Mouse (Mus musculus): ENCODE measurements at regions not wholly inside any gene's neighbourhood (a gene's known extent, or its start where the extent isn't known, plus 50 kb on each side); places are given as distances from the start of the nearest gene placed in this dataset.

- Histone ChIP-seq H3K9me3 (ENCODE audit: control insufficient read depth, low read length) (no peaks in the 10 kb centered on the region), H3K27ac (ENCODE audit: low read depth, low read length) (no peak overlapping the region), H3K27me3 (ENCODE audit: control insufficient read depth, insufficient read depth, low read length) (no peaks in the 10 kb centered on the region; the same call in 1 of the 2 replicates), H3K4me1 (ENCODE audit: control insufficient read depth, insufficient read depth, low read length) (peaks cover 20% of the 10 kb centered on the region), H3K36me3 (ENCODE audit: control insufficient read depth, insufficient read depth, low read length) (no peaks in the 10 kb centered on the region), H3K4me2 (no peak overlapping the region), H3K9ac (ENCODE audit: low read length) (no peak overlapping the region), H3K4me3 (ENCODE audit: low read depth, low read length) (no peak overlapping the region)
- ATAC-seq (ENCODE audit: low FRiP score): no peak
- no peak for DNase-seq (ENCODE audit: low spot score, missing footprints)
- 94% methylated on average over 6 of the region's 6 CpGs for WGBS
Observed at GRCm38 (mm10) chr1:190531224-190531623, 360.7 kb upstream of the Prox1 start.

- WGBS: 79% methylated on average over 3 of the region's 3 CpGs
- Histone ChIP-seq H3K27me3 (ENCODE audit: control insufficient read depth, insufficient read depth, low read length) (no peaks in the 10 kb centered on the region), H3K27ac (ENCODE audit: low read depth, low read length) (no peak overlapping the region), H3K9me3 (ENCODE audit: control insufficient read depth, low read length) (no peaks in the 10 kb centered on the region), H3K4me2 (no peak overlapping the region), H3K4me1 (ENCODE audit: control insufficient read depth, insufficient read depth, low read length) (peaks cover 20% of the 10 kb centered on the region), H3K36me3 (ENCODE audit: control insufficient read depth, insufficient read depth, low read length) (no peaks in the 10 kb centered on the region), H3K9ac (ENCODE audit: low read length) (no peak overlapping the region), H3K4me3 (ENCODE audit: low read depth, low read length) (no peak overlapping the region)
- ATAC-seq (ENCODE audit: low FRiP score) (no peak), DNase-seq (ENCODE audit: low spot score, missing footprints) (no peak)
Observed at GRCm38 (mm10) chr1:190530079-190530478, 359.6 kb upstream of the Prox1 start.

- no peaks in the 10 kb centered on the region for H3K9me3 ChIP-seq (ENCODE audit: control insufficient read depth, low read length)
- H3K9ac ChIP-seq (ENCODE audit: low read length): no peak overlapping the region
- no peak overlapping the region for H3K4me3 ChIP-seq (ENCODE audit: low read depth, low read length)
- no peak overlapping the region for H3K4me2 ChIP-seq
- no peak for DNase-seq (ENCODE audit: low spot score, missing footprints)
- no peak for ATAC-seq (ENCODE audit: low FRiP score)
- H3K36me3 ChIP-seq (ENCODE audit: control insufficient read depth, insufficient read depth, low read length): no peaks in the 10 kb centered on the region
- 84% methylated on average over 7 of the region's 7 CpGs for whole genome bisulfite sequencing
- no peaks in the 10 kb centered on the region for H3K27me3 ChIP-seq (ENCODE audit: control insufficient read depth, insufficient read depth, low read length)
- no peak overlapping the region for H3K27ac ChIP-seq (ENCODE audit: low read depth, low read length)
- H3K4me1 ChIP-seq (ENCODE audit: control insufficient read depth, insufficient read depth, low read length): 0 out of 2 replicates have a peak, but pooled peaks cover 3% of the 10 kb centered on the region
Observed at GRCm38 (mm10) chr1:190527545-190528137, 357.1 kb upstream of the Prox1 start.

- Histone ChIP-seq H3K9me3 (ENCODE audit: control insufficient read depth, low read length) (no peaks in the 10 kb centered on the region), H3K27ac (ENCODE audit: low read depth, low read length) (no peak overlapping the region), H3K4me1 (ENCODE audit: control insufficient read depth, insufficient read depth, low read length) (0 out of 2 replicates have a peak, but pooled peaks cover 3% of the 10 kb centered on the region)
Observed at GRCm38 (mm10) chr1:190526634-190527033, 356.1 kb upstream of the Prox1 start.

GRCm38 (mm10) chr1:190526046-190526445, 355.5 kb upstream of the Prox1 start:
- 0 out of 2 replicates have a peak, but pooled peaks cover 3% of the 10 kb centered on the region for H3K4me1 ChIP-seq (ENCODE audit: control insufficient read depth, insufficient read depth, low read length)
- H3K9ac ChIP-seq (ENCODE audit: low read length): no peak overlapping the region
- 73% methylated on average over 6 of the region's 6 CpGs for WGBS
- DNase-seq (ENCODE audit: low spot score, missing footprints): no peak
- ATAC-seq (ENCODE audit: low FRiP score): no peak
- no peak overlapping the region for H3K4me2 ChIP-seq
- H3K9me3 ChIP-seq (ENCODE audit: control insufficient read depth, low read length): no peaks in the 10 kb centered on the region
- H3K36me3 ChIP-seq (ENCODE audit: control insufficient read depth, insufficient read depth, low read length): no peaks in the 10 kb centered on the region
- no peak overlapping the region for H3K27ac ChIP-seq (ENCODE audit: low read depth, low read length)
- H3K4me3 ChIP-seq (ENCODE audit: low read depth, low read length): no peak overlapping the region
- H3K27me3 ChIP-seq (ENCODE audit: control insufficient read depth, insufficient read depth, low read length): no peaks in the 10 kb centered on the region

More at GRCm38 (mm10) chr1:190526634-190527033, 356.1 kb upstream of the Prox1 start:
- H3K4me2 ChIP-seq: no peak overlapping the region
- H3K4me3 ChIP-seq (ENCODE audit: low read depth, low read length): no peak overlapping the region
- ATAC-seq (ENCODE audit: low FRiP score) (no peak), DNase-seq (ENCODE audit: low spot score, missing footprints) (no peak)
- no peak overlapping the region for H3K9ac ChIP-seq (ENCODE audit: low read length)
- H3K36me3 ChIP-seq (ENCODE audit: control insufficient read depth, insufficient read depth, low read length): no peaks in the 10 kb centered on the region
- WGBS: 20% methylated on average over 7 of the region's 7 CpGs
- no peaks in the 10 kb centered on the region for H3K27me3 ChIP-seq (ENCODE audit: control insufficient read depth, insufficient read depth, low read length)

- Histone ChIP-seq H3K4me2 (no peak overlapping the region), H3K9me3 (ENCODE audit: control insufficient read depth, low read length) (no peaks in the 10 kb centered on the region), H3K27me3 (ENCODE audit: control insufficient read depth, insufficient read depth, low read length) (no peaks in the 10 kb centered on the region), H3K4me3 (ENCODE audit: low read depth, low read length) (no peak overlapping the region), H3K4me1 (ENCODE audit: control insufficient read depth, insufficient read depth, low read length) (no peaks in the 10 kb centered on the region), H3K27ac (ENCODE audit: low read depth, low read length) (no peak overlapping the region), H3K9ac (ENCODE audit: low read length) (no peak overlapping the region), H3K36me3 (ENCODE audit: control insufficient read depth, insufficient read depth, low read length) (no peaks in the 10 kb centered on the region)
- WGBS: 90% methylated on average over 8 of the region's 8 CpGs
- no peak for DNase-seq (ENCODE audit: low spot score, missing footprints)
- no peak for ATAC-seq (ENCODE audit: low FRiP score)
Observed at GRCm38 (mm10) chr1:190500106-190500505, 329.6 kb upstream of the Prox1 start.

- Histone ChIP-seq H3K27ac (ENCODE audit: low read depth, low read length) (no peak overlapping the region), H3K4me2 (no peak overlapping the region), H3K4me3 (ENCODE audit: low read depth, low read length) (no peak overlapping the region), H3K9ac (ENCODE audit: low read length) (no peak overlapping the region), H3K36me3 (ENCODE audit: control insufficient read depth, insufficient read depth, low read length) (no peaks in the 10 kb centered on the region), H3K9me3 (ENCODE audit: control insufficient read depth, low read length) (no peaks in the 10 kb centered on the region), H3K27me3 (ENCODE audit: control insufficient read depth, insufficient read depth, low read length) (no peaks in the 10 kb centered on the region), H3K4me1 (ENCODE audit: control insufficient read depth, insufficient read depth, low read length) (no peaks in the 10 kb centered on the region)
- DNase-seq (ENCODE audit: low spot score, missing footprints): no peak
- 91% methylated on average over 4 of the region's 4 CpGs for WGBS
- ATAC-seq (ENCODE audit: low FRiP score): no peak
Observed at GRCm38 (mm10) chr1:190497474-190497873, 327.0 kb upstream of the Prox1 start.

- no peak overlapping the region for H3K4me3 ChIP-seq (ENCODE audit: low read depth, low read length)
- WGBS: 71% methylated on average over 10 of the region's 10 CpGs
- no peak overlapping the region for H3K27ac ChIP-seq (ENCODE audit: low read depth, low read length)
- H3K9me3 ChIP-seq (ENCODE audit: control insufficient read depth, low read length): no peaks in the 10 kb centered on the region
- no peaks in the 10 kb centered on the region for H3K36me3 ChIP-seq (ENCODE audit: control insufficient read depth, insufficient read depth, low read length)
- H3K9ac ChIP-seq (ENCODE audit: low read length): no peak overlapping the region
- no peaks in the 10 kb centered on the region for H3K4me1 ChIP-seq (ENCODE audit: control insufficient read depth, insufficient read depth, low read length)
- no peaks in the 10 kb centered on the region for H3K27me3 ChIP-seq (ENCODE audit: control insufficient read depth, insufficient read depth, low read length)
- no peak for DNase-seq (ENCODE audit: low spot score, missing footprints)
- no peak for ATAC-seq (ENCODE audit: low FRiP score)
- no peak overlapping the region for H3K4me2 ChIP-seq
Observed at GRCm38 (mm10) chr1:190495741-190496520, 325.4 kb upstream of the Prox1 start.

GRCm38 (mm10) chr1:190486551-190487104, 316.1 kb upstream of the Prox1 start:
- Histone ChIP-seq H3K4me3 (ENCODE audit: low read depth, low read length) (no peak overlapping the region), H3K9ac (ENCODE audit: low read length) (no peak overlapping the region), H3K9me3 (ENCODE audit: control insufficient read depth, low read length) (no peaks in the 10 kb centered on the region), H3K4me2 (no peak overlapping the region), H3K4me1 (ENCODE audit: control insufficient read depth, insufficient read depth, low read length) (no peaks in the 10 kb centered on the region), H3K27ac (ENCODE audit: low read depth, low read length) (no peak overlapping the region), H3K36me3 (ENCODE audit: control insufficient read depth, insufficient read depth, low read length) (no peaks in the 10 kb centered on the region), H3K27me3 (ENCODE audit: control insufficient read depth, insufficient read depth, low read length) (no peaks in the 10 kb centered on the region)
- DNase-seq (ENCODE audit: low spot score, missing footprints): no peak
- WGBS: 77% methylated on average over 7 of the region's 7 CpGs
- ATAC-seq (ENCODE audit: low FRiP score): no peak
